Mouse (Mus musculus) neural tube, embryonic 15.5 days (tissue): ENCODE measurements around the gene Grb2. TPM values are rescaled to one million over a fixed set of nuclear protein-coding genes. Genes with fewer than 3 reads are reported as not detected.
A peak's percentile ranks its signal among the peaks of the same experiment; 100 is the strongest.

Source experiments
- ATAC-seq: fragments of 200-750 bp; cut with Nextera tagmentation; 2 replicates; pipeline ENCODE4 v1.8.0; 2017; ENCODE audit warnings: mild to moderate bottlenecking, moderate TSS enrichment, moderate library complexity; ENCODE audit not compliant: low FRiP score
- H3K27ac ChIP-seq: fragments of 300-500 bp; sonication (generic); replicated peaks from 2 replicates; pipeline ENCODE4 v1.5.1; 2015; ENCODE audit warnings: mild to moderate bottlenecking, inconsistent platforms
- H3K27me3 ChIP-seq: fragments of 300-500 bp; sonication (generic); replicated peaks from 2 replicates; pipeline ENCODE4 v1.6.1; 2015; ENCODE audit warnings: inconsistent platforms
- H3K36me3 ChIP-seq: fragments of 300-500 bp; sonication (generic); 2 replicates; pipeline ENCODE4 v1.6.1; 2015; ENCODE audit warnings: inconsistent platforms
- H3K4me1 ChIP-seq: fragments of 300-500 bp; sonication (generic); 2 replicates; pipeline ENCODE4 v1.6.1; 2015; ENCODE audit warnings: inconsistent platforms
- H3K4me2 ChIP-seq: fragments of 300-500 bp; sonication (generic); 2 replicates; pipeline ENCODE4 v1.6.1; 2015; ENCODE audit warnings: inconsistent platforms, mild to moderate bottlenecking, moderate library complexity
- H3K4me3 ChIP-seq: fragments of 300-500 bp; sonication (generic); replicated peaks from 2 replicates; pipeline ENCODE4 v1.5.1; 2015; ENCODE audit warnings: mild to moderate bottlenecking, inconsistent platforms
- H3K9ac ChIP-seq: fragments of 300-500 bp; sonication (generic); replicated peaks from 2 replicates; pipeline ENCODE4 v1.6.1; 2015; ENCODE audit warnings: mild to moderate bottlenecking, inconsistent platforms
- H3K9me3 ChIP-seq: fragments of 300-500 bp; sonication (generic); replicated peaks from 2 replicates; pipeline ENCODE4 v1.6.1; 2016; ENCODE audit warnings: inconsistent platforms
- WGBS: fragments of 180-500 bp; shearing (Covaris S2); methylation state at CpG from one replicate; pipeline ENCODE4 v1.1.7; 2015; ENCODE audit warnings: mixed read lengths; 5-methylcytosine and 5-hydroxymethylcytosine counted together
- polyA plus RNA-seq: library from polyadenylated mRNA; unstranded; fragments of >200 nt; fragmentation: Nextera tagmentation; extraction: Ambion mirVana; gene quantifications from 2 replicates; pipeline ENCODE4 v1.2.1, GENCODE M21; 2015

The Grb2 gene
- polyA plus RNA-seq, 1 experiment from 2014 or later, result 192 TPM

- Histone ChIP-seq H3K9ac (peak overlapping the region; percentile 95; the same call in 1 of the 2 replicates), H3K27me3 (no peaks in the 10 kb centered on the region), H3K9me3 (no peaks in the 10 kb centered on the region), H3K27ac (peak overlapping the region; percentile 95), H3K4me3 (peak overlapping the region; percentile 84), H3K4me2 (peak overlapping the region; percentile 88), H3K4me1 (peaks cover 36% of the 10 kb centered on the region), H3K36me3 (no peaks in the 10 kb centered on the region)
- 51% methylated on average over 6 of the region's 6 CpGs for WGBS
- no peak for ATAC-seq
Observed at GRCm38 (mm10) chr11:115709829-115710559, 1.6 kb upstream of the Grb2 start.

- peak overlapping the region; percentile 88 for H3K4me2 ChIP-seq
- H3K9me3 ChIP-seq, result no peaks in the 10 kb centered on the region
- peak overlapping the region; percentile 95 for H3K27ac ChIP-seq
- no peaks in the 10 kb centered on the region for H3K36me3 ChIP-seq
- H3K9ac ChIP-seq, result peak overlapping the region; percentile 95
- ATAC-seq, result peak; percentile 78
- H3K27me3 ChIP-seq, result no peaks in the 10 kb centered on the region
- H3K4me3 ChIP-seq, result peak overlapping the region; percentile 84
- peaks cover 39% of the 10 kb centered on the region for H3K4me1 ChIP-seq
- WGBS, result under 1% methylated on average over 23 of the region's 23 CpGs
Observed at GRCm38 (mm10) chr11:115708956-115709828, 795 bp upstream of the Grb2 start.

DNA sequence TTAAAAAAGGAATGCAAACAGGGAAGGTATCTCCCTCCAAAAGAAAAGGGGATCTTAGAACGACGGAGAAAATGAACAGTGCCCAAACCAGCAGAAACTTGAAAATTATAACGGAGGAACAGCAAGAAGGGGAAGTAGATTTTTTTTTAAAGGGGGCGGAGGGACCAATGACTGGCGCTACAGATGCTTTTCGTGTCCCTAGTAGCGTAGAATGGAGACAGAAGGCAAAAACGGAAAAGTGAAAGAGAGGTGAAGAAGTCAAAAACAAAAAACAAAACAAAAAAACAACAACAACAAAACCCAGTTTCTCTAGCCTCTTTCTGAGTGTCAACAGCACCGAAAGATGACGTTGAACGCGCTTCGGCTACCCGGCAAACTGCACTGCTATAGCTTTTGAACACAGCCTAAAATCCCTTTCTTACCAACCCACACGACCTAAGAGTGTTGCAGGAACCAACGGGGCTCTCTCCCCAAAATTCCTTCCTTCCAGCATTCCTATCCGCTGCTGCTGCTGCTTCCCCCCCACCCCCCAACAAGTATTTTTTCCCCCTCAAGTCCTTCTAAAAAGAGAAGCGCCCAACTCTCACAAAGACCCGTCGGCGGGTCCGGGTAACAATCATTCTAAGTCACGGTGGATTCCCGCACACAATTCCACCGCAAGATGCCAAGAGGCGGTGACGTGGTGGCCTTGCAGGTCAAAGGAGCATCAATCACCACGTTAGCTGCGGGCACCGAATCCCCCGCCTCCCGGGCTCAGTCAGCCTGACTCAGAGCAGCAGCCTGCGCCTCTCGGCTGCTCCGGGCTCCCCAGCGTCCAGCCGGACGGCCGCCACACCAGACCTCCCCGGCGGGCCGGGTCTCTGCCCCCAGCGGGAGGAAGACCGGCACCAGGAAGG, 836 bp downstream of the Grb2 start:
- Histone ChIP-seq H3K9ac (peak overlapping the region; percentile 95), H3K4me1 (peaks cover 39% of the 10 kb centered on the region), H3K27ac (peak overlapping the region; percentile 95), H3K4me2 (peak overlapping the region; percentile 88), H3K27me3 (no peaks in the 10 kb centered on the region), H3K4me3 (peak overlapping the region; percentile 84), H3K9me3 (no peaks in the 10 kb centered on the region), H3K36me3 (no peaks in the 10 kb centered on the region)
- peak; percentile 9; the same call in 1 of the 2 replicates for ATAC-seq
- under 1% methylated on average over 44 of the region's 44 CpGs for WGBS

DNA sequence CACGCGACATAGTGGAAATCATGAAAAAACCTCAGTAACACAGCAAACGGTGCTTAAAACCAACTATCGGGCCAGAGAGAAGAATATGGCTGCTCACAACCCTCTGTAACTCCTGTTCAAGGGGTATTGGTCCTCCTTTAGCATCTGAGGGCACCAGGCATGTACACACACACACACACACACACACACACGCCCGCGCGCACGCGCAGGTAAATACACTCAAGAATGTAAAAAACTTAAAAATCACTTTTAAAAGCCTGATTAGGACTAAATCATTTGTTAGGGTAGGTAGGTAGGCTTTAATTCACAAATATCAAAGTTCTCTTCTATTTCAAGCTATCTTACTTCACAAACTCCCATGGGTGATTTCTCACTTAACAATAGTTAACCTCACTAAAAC, 1.8 kb downstream of the Grb2 start:
- no peak for ATAC-seq
- WGBS, result 88% methylated on average over 10 of the region's 10 CpGs
- peaks cover 39% of the 10 kb centered on the region for H3K4me1 ChIP-seq
- peak overlapping the region; percentile 88 for H3K4me2 ChIP-seq
- H3K36me3 ChIP-seq, result no peaks in the 10 kb centered on the region
- no peak overlapping the region for H3K27ac ChIP-seq
- H3K27me3 ChIP-seq, result no peaks in the 10 kb centered on the region
- peak overlapping the region; percentile 84; the same call in 1 of the 2 replicates for H3K4me3 ChIP-seq
- H3K9me3 ChIP-seq, result no peaks in the 10 kb centered on the region
- H3K9ac ChIP-seq, result 0 out of 2 replicates have a peak overlapping the region, but pooled peaks have one; percentile 95

DNA sequence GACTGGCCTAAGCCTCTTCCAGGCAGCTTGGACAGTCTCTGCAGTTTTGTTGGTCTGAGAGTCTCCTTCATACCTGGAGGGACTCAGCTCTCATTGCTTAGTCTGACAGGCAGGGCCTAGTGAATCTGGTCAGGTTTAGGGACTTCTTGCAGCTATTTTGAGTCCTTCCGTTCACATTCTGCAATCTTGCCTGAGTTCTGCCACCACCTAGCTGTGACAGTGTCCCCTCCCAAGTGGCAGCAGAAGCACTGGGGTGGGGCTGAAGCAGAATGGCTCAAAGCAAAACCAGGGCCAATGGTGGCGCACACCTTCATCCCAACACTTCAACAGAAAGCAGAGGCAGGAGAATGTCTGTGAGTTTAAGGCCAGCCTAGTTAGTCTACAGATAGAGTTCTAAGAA, 2.8 kb downstream of the Grb2 start:
- Histone ChIP-seq H3K27me3 (no peaks in the 10 kb centered on the region), H3K9me3 (no peaks in the 10 kb centered on the region), H3K4me2 (no peak overlapping the region), H3K9ac (no peak overlapping the region), H3K4me3 (no peak overlapping the region), H3K36me3 (no peaks in the 10 kb centered on the region), H3K27ac (no peak overlapping the region), H3K4me1 (peaks cover 41% of the 10 kb centered on the region)
- 88% methylated on average over 2 of the region's 2 CpGs for WGBS
- ATAC-seq, result no peak

DNA sequence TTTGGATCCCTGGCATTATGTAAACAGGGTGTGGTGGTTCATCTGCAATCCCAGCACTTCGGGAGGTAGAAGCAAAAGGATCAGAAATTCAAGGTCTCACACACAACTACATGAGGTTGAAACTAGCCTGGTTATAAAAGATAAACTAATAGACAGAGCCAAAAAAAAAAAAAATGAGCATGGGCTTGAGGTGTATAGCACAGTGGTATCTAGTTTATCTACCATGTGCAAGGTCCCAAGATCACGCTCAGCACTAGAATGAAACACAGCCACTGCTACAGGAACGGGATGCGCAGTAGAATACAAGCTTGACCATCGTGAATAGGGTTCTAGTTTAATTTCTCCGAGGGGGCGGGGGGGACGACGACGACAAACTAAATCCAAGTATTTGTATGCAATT, 3.7 kb downstream of the Grb2 start:
- ATAC-seq, result no peak
- no peak overlapping the region for H3K9ac ChIP-seq
- peaks cover 44% of the 10 kb centered on the region for H3K4me1 ChIP-seq
- no peak overlapping the region for H3K4me2 ChIP-seq
- H3K9me3 ChIP-seq, result no peaks in the 10 kb centered on the region
- no peaks in the 10 kb centered on the region for H3K36me3 ChIP-seq
- WGBS, result 95% methylated on average over 10 of the region's 10 CpGs
- H3K27ac ChIP-seq, result no peak overlapping the region
- no peaks in the 10 kb centered on the region for H3K27me3 ChIP-seq
- H3K4me3 ChIP-seq, result no peak overlapping the region

GRCm38 (mm10) chr11:115703466-115703865, 4.9 kb downstream of the Grb2 start:
- Histone ChIP-seq H3K27me3 (no peaks in the 10 kb centered on the region), H3K9me3 (no peaks in the 10 kb centered on the region), H3K36me3 (no peaks in the 10 kb centered on the region), H3K4me1 (peaks cover 38% of the 10 kb centered on the region), H3K27ac (no peak overlapping the region), H3K4me2 (no peak overlapping the region), H3K9ac (no peak overlapping the region), H3K4me3 (no peak overlapping the region)
- 94% methylated on average over 2 of the region's 2 CpGs for WGBS
- ATAC-seq, result no peak

GRCm38 (mm10) chr11:115698986-115699728, 9.2 kb downstream of the Grb2 start:
- Histone ChIP-seq H3K36me3 (no peaks in the 10 kb centered on the region), H3K27ac (peak overlapping the region; percentile 94), H3K4me2 (peak overlapping the region; percentile 82), H3K27me3 (no peaks in the 10 kb centered on the region), H3K9ac (peak overlapping the region; percentile 59), H3K9me3 (no peaks in the 10 kb centered on the region), H3K4me1 (peaks cover 50% of the 10 kb centered on the region), H3K4me3 (peak overlapping the region; percentile 64)
- ATAC-seq, result peak; percentile 96
- WGBS, result 3% methylated on average over 17 of the region's 17 CpGs

- peak overlapping the region; percentile 64 for H3K4me3 ChIP-seq
- no peaks in the 10 kb centered on the region for H3K9me3 ChIP-seq
- H3K27me3 ChIP-seq, result no peaks in the 10 kb centered on the region
- H3K9ac ChIP-seq, result no peak overlapping the region
- WGBS, result 86% methylated on average over 3 of the region's 3 CpGs
- H3K4me2 ChIP-seq, result peak overlapping the region; percentile 82
- H3K36me3 ChIP-seq, result no peaks in the 10 kb centered on the region
- no peak for ATAC-seq
- no peak overlapping the region for H3K27ac ChIP-seq
- H3K4me1 ChIP-seq, result peaks cover 53% of the 10 kb centered on the region
Observed at GRCm38 (mm10) chr11:115697722-115698121, 10.7 kb downstream of the Grb2 start.

DNA sequence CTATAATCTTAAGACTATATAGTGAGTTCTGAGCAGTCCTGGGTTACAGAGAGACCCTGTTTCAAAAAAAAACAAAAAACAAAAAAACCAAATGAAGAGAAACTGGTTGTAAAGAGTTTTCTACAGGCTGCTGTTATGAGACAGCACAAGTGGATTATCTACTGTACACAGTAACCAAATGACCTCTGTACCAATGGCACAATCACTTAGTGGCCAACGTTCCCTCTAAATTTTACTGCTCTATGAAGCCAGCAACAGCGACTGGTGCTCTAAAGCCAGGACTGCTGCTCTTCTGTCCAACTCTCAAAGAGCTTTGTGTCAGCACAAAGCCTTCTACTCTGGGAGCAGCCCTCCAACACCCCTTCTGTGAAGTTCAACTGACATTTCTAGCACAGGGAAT, 11.3 kb downstream of the Grb2 start:
- Histone ChIP-seq H3K9me3 (no peaks in the 10 kb centered on the region), H3K9ac (no peak overlapping the region), H3K4me3 (peak overlapping the region; percentile 64; the same call in 1 of the 2 replicates), H3K27ac (no peak overlapping the region), H3K4me2 (peak overlapping the region; percentile 82), H3K4me1 (peaks cover 53% of the 10 kb centered on the region), H3K36me3 (no peaks in the 10 kb centered on the region), H3K27me3 (no peaks in the 10 kb centered on the region)
- no peak for ATAC-seq
- 59% methylated on average over 2 of the region's 2 CpGs for WGBS
